Mouse (Mus musculus) c-Kit-positive CD71-negative TER-119-negative erythroid progenitor cells, embryonic 14.5 days (primary cell): ENCODE measurements around the gene 2610021A01Rik.
"Not testable (repeated sequence)": the region's sequence is repeated elsewhere in the genome, so short reads cannot be mapped to it uniquely, and the experiment has no call there.

Source experiments
- DNase-seq: peaks from one replicate; pipeline ENCODE4 v3.0.0-alpha.2; 2013; ENCODE audit warnings: low read depth

2610021A01Rik gene

DNA sequence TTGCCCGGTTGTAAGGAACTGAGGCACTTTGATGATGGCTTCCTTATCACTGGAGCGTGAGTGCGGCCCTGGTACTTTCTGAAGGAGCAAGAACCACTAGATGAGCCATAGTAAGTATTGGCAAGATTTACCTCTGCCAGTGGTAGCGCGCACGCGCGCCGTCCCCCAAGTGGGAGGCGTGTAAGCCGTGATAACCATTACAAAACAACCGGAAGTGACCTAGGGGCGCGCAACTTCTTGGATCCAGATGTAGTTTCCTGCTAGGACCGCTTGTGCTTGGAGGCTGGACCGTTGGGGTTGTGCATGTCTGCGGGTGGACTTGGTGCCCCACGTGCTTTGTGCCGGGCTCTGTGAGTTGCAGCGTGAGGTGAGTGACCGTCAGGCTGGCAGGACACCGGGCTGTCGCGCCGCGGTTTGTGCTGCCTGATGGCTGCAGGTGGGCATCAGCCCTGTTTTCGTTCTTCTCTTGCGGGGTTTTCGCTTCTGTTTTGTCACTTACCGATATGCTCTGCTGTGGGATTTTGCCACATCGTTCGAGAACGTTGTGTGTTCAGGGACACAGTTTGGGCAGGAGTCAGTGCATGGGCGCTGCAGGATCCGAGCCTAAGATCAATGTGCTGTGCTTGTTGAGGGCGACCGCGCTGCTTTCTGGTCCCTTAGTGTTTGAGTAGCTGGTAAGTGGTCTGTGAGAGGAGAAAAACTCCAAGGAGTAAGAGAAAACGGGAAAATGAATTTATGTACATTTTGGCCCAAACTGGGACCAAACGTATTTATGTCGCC is at the start of gene 2610021A01Rik:
Gene 2610021A01Rik, plus strand, starts transcription at position 197 of the 780 bp plus-strand sequence.
- peak; percentile 78 for DNase-seq

DNA sequence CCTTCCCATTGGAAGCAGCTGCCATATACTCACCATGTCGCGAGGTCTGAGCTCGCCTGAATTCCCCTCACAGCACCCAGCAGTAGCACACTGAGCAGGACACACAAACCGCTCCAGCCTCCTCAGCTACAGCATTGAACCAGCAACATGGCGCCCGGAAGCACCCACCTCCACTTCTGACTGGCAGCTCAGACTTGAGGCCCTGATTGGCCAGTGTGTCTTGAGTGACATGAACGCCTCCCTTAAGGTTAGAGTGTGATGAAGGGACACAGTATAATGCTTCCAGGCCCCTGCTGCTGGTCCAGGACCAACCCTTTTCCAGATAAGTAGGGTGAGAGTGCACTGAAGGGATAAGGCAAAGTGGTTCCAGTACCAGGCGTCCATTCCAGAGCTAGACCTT is 38.3 kb upstream of the 2610021A01Rik start:
- DNase-seq = no peak

DNA sequence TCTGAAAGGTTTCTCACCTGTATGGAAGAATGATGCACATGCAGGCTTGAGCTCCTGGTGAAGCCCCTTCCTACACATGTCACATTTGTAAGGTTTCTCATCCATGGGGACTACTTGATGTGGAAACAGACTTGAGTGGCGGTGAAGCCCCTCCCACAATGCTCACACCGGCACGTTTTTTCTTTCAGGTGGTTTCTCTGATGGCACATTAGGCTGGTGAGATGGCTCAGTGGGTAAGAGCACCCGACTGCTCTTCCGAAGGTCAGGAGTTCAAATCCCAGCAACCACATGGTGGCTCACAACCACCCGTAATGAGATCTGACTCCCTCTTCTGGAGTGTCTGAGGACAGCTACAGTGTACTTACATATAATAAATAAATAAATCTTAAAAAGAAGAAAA is 25.5 kb upstream of the 2610021A01Rik start, which contains the start of gene Gm6871:
Gene Gm6871, minus strand, starts transcription at position 101 of the 400 bp plus-strand sequence.
- not testable (repeated sequence) for DNase-seq

DNA sequence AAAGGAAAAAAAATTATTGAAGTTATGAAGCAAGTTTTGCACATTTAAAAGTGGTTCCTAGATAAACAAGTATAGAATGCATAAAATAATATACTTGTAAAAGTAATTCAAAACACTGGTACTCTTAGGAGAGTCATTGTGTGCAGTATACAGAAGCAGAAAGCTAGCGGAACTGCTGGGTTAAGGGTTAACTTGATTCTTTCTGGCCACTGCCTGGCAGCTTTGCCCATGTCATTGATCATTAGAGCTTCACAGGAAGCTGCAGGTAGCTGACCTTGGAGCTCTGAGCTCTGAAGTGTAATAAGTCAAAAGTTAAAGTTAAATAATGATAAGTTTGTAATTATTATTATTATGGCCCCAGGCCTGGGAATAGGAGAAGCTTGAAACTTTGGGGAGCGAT is 21.1 kb upstream of the 2610021A01Rik start:
- no peak for DNase-seq

DNA sequence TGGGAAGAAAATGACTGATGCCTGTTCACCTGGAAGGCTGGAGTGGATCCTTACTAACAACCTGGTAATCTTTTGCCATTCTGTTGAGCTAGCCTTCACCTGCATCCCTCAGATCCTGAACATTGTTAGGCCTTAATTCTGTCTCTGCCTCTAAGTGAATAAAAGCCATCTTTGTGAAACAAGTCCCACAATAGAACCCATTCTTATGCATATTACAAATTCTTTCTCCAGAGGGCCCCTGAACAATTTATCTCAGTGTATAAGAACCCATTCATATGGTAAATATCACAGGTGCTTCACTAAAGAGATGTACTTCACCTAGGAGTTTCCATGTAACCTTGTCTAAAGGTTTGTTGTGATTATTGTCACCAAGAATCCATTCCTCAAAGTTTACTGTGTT is 17.0 kb upstream of the 2610021A01Rik start:
- no peak for DNase-seq

DNA sequence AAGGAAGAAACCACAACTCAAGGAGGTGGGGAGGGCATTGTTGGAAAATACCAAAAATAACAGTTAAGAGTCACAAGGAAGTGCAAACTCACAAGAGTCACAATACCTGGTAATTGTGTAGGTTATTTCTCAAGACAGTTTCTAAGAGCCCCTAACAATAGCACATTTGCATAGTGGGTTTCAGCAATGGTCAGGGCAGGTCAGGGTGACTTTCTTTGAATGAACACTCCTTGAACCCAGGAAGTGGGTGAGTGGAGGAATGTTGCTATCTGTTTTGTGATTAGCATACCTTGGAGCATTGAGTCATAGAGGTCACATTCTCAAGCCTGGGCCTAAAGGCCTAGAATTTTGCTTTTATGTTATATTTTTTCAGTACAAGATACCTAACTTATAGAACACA is 11.2 kb upstream of the 2610021A01Rik start:
- not testable (repeated sequence) for DNase-seq

DNA sequence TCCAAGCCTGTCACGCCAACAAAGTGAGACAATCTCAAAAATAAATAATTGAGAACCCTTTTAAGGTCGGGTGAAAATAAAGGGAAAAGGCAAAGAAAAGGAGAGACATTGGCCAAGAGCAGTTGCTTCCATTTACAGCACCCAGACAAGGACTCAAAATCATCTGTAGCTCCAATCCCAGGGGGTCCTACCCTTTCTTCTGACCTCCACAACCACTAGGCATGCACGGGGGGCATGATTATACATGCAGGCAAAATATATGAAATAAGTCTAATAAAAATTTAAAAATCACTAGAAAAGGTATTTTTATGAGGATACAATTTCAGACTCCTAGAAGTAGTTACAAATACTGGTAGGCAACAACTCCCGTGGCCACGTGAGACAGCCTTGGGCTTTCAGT is 415 bp upstream of the 2610021A01Rik start:
- DNase-seq = no peak

DNA sequence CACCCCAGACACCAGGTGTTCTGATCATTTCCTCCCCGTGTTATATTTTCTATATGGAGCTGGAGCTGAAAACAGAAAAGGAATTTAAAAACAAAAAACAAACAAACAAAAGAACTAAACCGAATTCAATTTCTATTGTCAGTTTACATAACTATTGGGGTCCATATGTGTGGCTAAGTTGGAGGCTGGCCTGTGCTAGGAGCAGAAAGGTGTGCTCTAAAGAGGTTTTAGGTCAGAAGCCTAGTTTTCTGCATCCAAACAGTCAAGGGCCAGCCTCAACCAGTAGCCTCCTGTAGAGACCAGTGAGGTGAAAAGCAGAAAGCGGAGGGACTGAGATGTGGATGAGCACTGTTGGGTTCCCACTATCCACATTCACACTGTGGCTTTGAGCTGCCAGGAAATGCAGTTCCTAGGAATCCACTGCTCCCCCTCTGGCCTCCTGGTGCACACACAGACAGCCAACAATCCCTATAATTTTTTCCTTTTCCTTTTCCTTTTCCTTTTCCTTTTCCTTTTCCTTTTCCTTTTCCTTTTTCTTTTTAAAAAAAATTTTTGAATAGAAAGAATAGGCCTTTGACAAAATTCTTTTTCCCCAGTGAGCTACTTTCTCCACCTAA is 1.0 kb downstream of the 2610021A01Rik start:
- DNase-seq = no peak

DNA sequence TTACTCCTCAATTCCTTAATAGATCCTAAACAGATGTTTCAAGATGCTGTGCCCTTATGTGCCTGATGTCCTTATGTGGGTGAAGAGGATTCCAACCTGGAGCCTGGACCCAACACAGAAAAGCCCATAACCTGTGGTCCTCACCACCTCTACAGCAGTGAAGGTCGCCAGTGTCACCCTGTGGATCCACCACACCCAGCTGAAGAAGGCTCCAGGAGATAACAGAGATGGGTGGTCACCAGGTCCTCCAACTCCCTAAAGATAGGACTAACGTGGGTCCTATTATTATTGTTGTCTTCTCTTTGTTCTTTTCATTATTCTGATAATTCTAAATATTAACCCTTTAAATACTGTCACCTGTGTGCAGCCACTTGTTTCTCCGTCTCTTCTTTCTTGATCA is 12.6 kb downstream of the 2610021A01Rik start:
- no peak for DNase-seq

DNA sequence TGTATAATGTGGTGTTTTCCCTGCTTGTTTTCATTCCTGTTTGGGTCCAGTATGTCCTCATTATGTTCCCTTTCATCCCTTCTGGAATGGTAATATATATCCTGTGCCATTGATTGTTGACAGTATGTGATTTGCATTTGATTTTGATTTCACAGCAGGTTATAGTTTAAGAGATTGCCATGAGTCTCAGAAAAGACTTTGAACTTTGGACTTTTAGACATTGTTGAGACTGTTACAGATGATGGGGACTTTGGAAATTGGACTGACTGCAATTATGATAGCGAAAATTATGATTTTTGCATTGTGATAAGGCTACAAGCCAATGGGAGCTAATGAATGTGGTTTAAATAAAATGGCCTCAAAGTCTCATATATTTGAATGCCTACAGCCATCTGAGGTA is 17.2 kb downstream of the 2610021A01Rik start:
- not testable (repeated sequence) for DNase-seq

DNA sequence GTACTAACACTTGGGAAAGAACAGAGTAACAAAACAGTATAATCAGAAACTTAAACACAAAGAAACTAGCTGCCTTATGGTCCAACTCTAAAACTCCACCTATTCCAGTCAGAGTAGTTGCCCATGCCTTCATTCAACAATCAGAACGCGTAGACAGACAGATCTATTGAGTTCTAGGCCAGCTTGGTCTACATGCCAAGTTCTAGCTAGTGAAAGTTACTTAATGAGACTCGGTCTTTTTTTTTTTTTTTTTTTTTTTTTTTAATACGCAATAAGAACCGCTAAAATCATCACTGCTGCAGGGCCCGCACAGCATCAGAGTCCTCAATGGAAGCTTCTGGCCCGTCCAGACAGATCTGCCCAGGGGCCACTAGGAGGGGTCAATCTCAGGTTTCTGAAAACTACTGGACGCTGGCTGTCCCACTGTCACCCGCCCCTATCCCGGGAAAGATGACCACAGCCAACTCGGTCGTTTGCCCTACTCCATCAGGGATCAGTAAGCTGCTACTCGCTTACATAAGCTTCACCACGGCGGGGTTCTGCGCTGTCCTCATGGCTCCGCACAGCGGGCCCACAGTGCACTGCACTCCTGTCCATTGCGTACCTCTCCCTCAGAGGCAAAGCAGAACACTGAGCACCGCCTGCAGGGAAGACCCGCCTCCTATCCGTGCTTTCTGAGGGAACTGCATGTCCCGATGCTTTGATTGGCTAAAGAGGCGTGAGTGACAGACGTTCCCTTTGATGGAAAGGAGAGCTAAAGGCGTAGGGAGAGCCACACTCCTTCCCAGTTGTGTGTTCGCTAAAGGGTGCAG is 33.6 kb downstream of the 2610021A01Rik start, which contains the start of gene Zfp788:
Gene Zfp788, plus strand, starts transcription at position 795 of the 812 bp plus-strand sequence.
- peak; percentile 80 for DNase-seq

DNA sequence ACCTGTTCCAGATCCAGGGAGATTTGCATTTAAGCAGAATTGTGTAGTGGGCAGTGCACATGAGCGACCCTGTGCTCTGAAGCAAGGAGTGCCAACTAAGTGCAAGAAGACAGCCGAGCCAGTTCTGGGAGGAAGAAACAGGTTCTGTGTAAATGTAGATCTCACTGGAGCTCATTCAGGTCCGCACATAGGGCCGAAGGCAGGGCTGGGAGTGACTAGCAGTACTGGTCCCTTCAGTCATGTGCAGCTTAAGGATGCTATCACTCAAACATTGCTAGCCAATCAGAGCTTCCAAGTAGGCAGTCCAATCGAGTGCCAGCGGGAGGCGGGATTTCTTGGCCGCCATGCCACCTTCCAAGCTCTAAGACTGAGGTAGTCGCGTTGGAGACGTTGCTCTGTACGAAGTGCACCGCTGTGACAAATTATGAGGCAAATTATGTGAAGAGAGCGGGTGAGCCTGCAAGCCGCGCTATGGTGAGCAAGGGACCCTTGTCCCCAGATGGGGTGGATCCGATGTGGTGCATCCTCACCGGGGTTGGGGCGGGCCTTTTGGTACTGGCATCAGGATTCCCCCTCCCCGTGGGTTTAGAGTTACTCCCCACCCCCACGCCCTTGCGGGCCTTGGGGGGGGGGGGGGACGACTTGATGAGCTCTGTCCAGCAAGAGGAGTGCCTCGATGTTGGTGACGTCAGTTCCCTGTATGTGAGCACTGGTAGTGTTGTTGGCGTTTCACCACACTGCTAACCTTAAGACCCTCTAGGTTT is 34.4 kb downstream of the 2610021A01Rik start:
- peak; percentile 75 for DNase-seq

DNA sequence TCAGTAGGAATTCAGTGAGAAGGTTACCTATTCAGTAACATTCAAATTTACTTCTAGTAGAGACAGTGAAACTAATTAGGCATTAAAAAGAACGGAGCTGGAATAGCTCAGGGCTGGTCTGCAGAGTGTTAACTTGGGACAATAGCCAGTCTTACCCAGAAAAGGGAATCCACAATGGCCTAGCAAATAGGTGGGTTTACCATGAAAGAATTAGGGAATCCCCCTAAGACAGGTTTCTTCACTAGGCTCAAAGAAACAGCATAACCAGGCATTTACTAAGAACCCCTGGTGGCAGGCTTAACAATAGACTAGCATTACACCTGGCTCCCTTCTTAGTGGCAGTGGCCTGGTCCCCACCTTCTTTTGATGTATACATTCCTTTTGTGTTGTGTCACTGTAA is 75.3 kb downstream of the 2610021A01Rik start:
- not testable (repeated sequence) for DNase-seq
